Mouse (Mus musculus) midbrain, postnatal 0 days (tissue): Measurements from ENCODE around the gene Prss21. TPM values are rescaled to one million over a fixed set of nuclear protein-coding genes. Genes with fewer than 3 reads are reported as not detected.

Source experiments
- ATAC-seq: fragments of 200-750 bp; cut with Nextera tagmentation; 2 replicates; pipeline ENCODE4 v1.8.0; 2017; ENCODE audit warnings: moderate number of reproducible peaks, mild to moderate bottlenecking, moderate TSS enrichment, moderate library complexity; ENCODE audit not compliant: low FRiP score
- DNase-seq: peaks from one replicate; pipeline ENCODE4 v3.0.0-alpha.2; 2015; ENCODE audit warnings: low spot score
- H3K27ac ChIP-seq: fragments of 300-500 bp; sonication (generic); 2 replicates; pipeline ENCODE4 v1.5.1; 2014; ENCODE audit warnings: low read depth, mild to moderate bottlenecking, low read length, mixed read lengths
- H3K27me3 ChIP-seq: fragments of 300-500 bp; sonication (generic); 2 replicates; pipeline ENCODE4 v1.6.1; 2014; ENCODE audit warnings: low read length, control low read depth, mixed read lengths; ENCODE audit not compliant: insufficient read depth
- H3K36me3 ChIP-seq: fragments of 300-500 bp; sonication (generic); 2 replicates; pipeline ENCODE4 v1.6.1; 2014; ENCODE audit warnings: low read length, control low read depth, mixed read lengths; ENCODE audit not compliant: insufficient read depth
- H3K4me1 ChIP-seq: fragments of 300-500 bp; sonication (generic); 2 replicates; pipeline ENCODE4 v1.6.1; 2014; ENCODE audit warnings: mild to moderate bottlenecking, control low read depth, antibody characterized with exemption, low read length, mixed read lengths; ENCODE audit not compliant: insufficient read depth
- H3K4me2 ChIP-seq: fragments of 300-500 bp; sonication (generic); 2 replicates; pipeline ENCODE4 v1.6.1; 2014; ENCODE audit warnings: low read depth, mild to moderate bottlenecking, low read length, mixed read lengths; ENCODE audit not compliant: poor library complexity, severe bottlenecking
- H3K4me3 ChIP-seq: fragments of 300-500 bp; sonication (generic); 2 replicates; pipeline ENCODE4 v1.5.1; 2014; ENCODE audit warnings: low read depth, mild to moderate bottlenecking, low read length, moderate library complexity
- H3K9ac ChIP-seq: fragments of 300-500 bp; sonication (generic); replicated peaks from 2 replicates; pipeline ENCODE4 v1.6.1; 2014; ENCODE audit warnings: mild to moderate bottlenecking, low read length, moderate library complexity, mixed read lengths; ENCODE audit not compliant: poor library complexity, severe bottlenecking
- H3K9me3 ChIP-seq: fragments of 300-500 bp; sonication (generic); 2 replicates; pipeline ENCODE4 v1.6.1; 2016; ENCODE audit warnings: low read length, control low read depth
- CTCF ChIP-seq: IDR thresholded peaks from 2 replicates; pipeline ENCODE4 v1.5.1; 2016; ENCODE audit warnings: antibody characterized with exemption, mild to moderate bottlenecking
- WGBS: fragments of 180-500 bp; shearing (Covaris S2); extraction: QIAGEN DNeasy Blood & Tissue Kit; methylation state at CpG from one replicate; pipeline ENCODE4 v1.1.7; 2014; 5-methylcytosine and 5-hydroxymethylcytosine counted together
- polyA plus RNA-seq: library from polyadenylated mRNA; unstranded; fragments of >200 nt; fragmentation: Nextera tagmentation; extraction: Ambion mirVana; gene quantifications from 2 replicates; pipeline ENCODE4 v1.2.1, GENCODE M21; 2015
- total RNA-seq: library from RNA; depleted of rRNA; stranded (reverse); fragments of >200 nt; gene quantifications from 2 replicates; pipeline ENCODE4 v1.2.3, GENCODE M21; 2014

Prss21 gene
- total and polyA plus RNA-seq, 2 experiments from 2014 or later = not detected

- WGBS = 65% methylated on average over 18 of the region's 19 CpGs
- Histone ChIP-seq H3K9me3 (no peaks in the 10 kb centered on the region), H3K9ac (no peak overlapping the region), H3K4me3 (no peak overlapping the region), H3K4me2 (no peak overlapping the region), H3K27ac (peak overlapping the region; percentile 51), H3K36me3 (no peaks in the 10 kb centered on the region), H3K27me3 (no peaks in the 10 kb centered on the region), H3K4me1 (no peaks in the 10 kb centered on the region)
- ATAC-seq = peak; percentile 84
- peak; percentile 83 for DNase-seq
- TF ChIP-seq CTCF = peak; percentile 87
These were observed 16.8 kb upstream of the Prss21 start for GRCm38 (mm10) chr17:23850853-23851749.

GRCm38 (mm10) chr17:23853292-23853691 lies 14.6 kb upstream of the Prss21 start:
- H3K4me3 ChIP-seq = no peak overlapping the region
- peak; percentile 69 for TF ChIP-seq CTCF
- H3K36me3 ChIP-seq = no peaks in the 10 kb centered on the region
- H3K27me3 ChIP-seq = no peaks in the 10 kb centered on the region
- no peak overlapping the region for H3K4me2 ChIP-seq
- H3K4me1 ChIP-seq = no peaks in the 10 kb centered on the region
- ATAC-seq (no peak), DNase-seq (peak; percentile 47)
- H3K9ac ChIP-seq = no peak overlapping the region
- WGBS = 35% methylated on average over 5 of the region's 5 CpGs
- H3K27ac ChIP-seq = no peak overlapping the region
- H3K9me3 ChIP-seq = no peaks in the 10 kb centered on the region

- DNase-seq (no peak), ATAC-seq (no peak)
- Histone ChIP-seq H3K27ac (no peak overlapping the region), H3K4me3 (no peak overlapping the region), H3K4me2 (no peak overlapping the region), H3K27me3 (no peaks in the 10 kb centered on the region), H3K9ac (no peak overlapping the region), H3K36me3 (no peaks in the 10 kb centered on the region), H3K4me1 (no peaks in the 10 kb centered on the region), H3K9me3 (no peaks in the 10 kb centered on the region)
- 90% methylated on average over 10 of the region's 10 CpGs for WGBS
- TF ChIP-seq CTCF = no peak
These were observed 13.6 kb upstream of the Prss21 start for GRCm38 (mm10) chr17:23854229-23854765.

- Histone ChIP-seq H3K4me1 (no peaks in the 10 kb centered on the region), H3K27me3 (no peaks in the 10 kb centered on the region), H3K4me3 (no peak overlapping the region), H3K9me3 (no peaks in the 10 kb centered on the region), H3K4me2 (no peak overlapping the region), H3K9ac (no peak overlapping the region), H3K36me3 (no peaks in the 10 kb centered on the region), H3K27ac (no peak overlapping the region)
- no peak for TF ChIP-seq CTCF
- DNase-seq (no peak), ATAC-seq (no peak)
- WGBS = 88% methylated on average over 6 of the region's 6 CpGs
These were observed 10.7 kb upstream of the Prss21 start for GRCm38 (mm10) chr17:23857193-23857592.

- DNase-seq = no peak
- no peaks in the 10 kb centered on the region for H3K9me3 ChIP-seq
- TF ChIP-seq CTCF = no peak
- H3K36me3 ChIP-seq = no peaks in the 10 kb centered on the region
- H3K4me2 ChIP-seq = no peak overlapping the region
- no peaks in the 10 kb centered on the region for H3K27me3 ChIP-seq
- no peak overlapping the region for H3K9ac ChIP-seq
- no peaks in the 10 kb centered on the region for H3K4me1 ChIP-seq
- no peak overlapping the region for H3K27ac ChIP-seq
- H3K4me3 ChIP-seq = no peak overlapping the region
- 93% methylated on average over 2 of the region's 2 CpGs for WGBS
- no peak for ATAC-seq
These were observed 9.9 kb upstream of the Prss21 start for GRCm38 (mm10) chr17:23857913-23858312.

GRCm38 (mm10) chr17:23862926-23863325 lies 4.9 kb upstream of the Prss21 start:
- Histone ChIP-seq H3K27ac (no peak overlapping the region), H3K4me2 (no peak overlapping the region), H3K36me3 (no peaks in the 10 kb centered on the region), H3K27me3 (no peaks in the 10 kb centered on the region), H3K4me1 (no peaks in the 10 kb centered on the region), H3K4me3 (no peak overlapping the region), H3K9ac (no peak overlapping the region), H3K9me3 (no peaks in the 10 kb centered on the region)
- no peak for TF ChIP-seq CTCF
- DNase-seq (no peak), ATAC-seq (no peak)
- 93% methylated on average over 4 of the region's 4 CpGs for WGBS
